Comparison of ENCODE assay signal across 10 mouse cellular contexts in the genomic region with DNA sequence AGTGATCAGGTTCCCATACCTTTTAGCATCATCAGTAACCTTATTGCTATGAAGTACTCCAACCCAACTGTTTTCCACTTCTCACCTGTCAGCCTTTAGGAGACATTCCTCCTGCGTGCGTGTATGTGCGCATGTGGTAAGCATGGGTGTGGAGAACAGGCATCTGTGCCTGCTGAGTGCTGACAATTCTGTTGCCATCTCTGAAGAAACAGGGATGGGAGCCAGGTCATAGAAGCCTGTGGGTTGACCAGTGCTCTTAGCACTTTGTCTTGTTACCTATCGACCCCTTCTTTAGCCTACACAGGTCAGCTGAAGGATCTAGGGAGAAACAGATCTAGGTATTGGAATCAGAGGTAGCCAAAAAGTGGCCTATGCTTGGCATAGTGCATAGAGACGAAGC. TPM values are rescaled to one million over a fixed set of nuclear protein-coding genes. Genes with fewer than 3 reads are reported as not detected.
A peak's percentile ranks its signal among the peaks of the same experiment; 100 is the strongest.
DNase-seq lines count a peak whose midpoint lies in the region; ATAC-seq and TF ChIP-seq lines count a peak whose summit lies in the region.
"Had no signal": no experiment of that assay in that cellular context is flagged by ENCODE, and none has a peak within 500 bp of the region (broad histone marks: within the 10 kb centered on the region; RNA-seq: fewer than 3 reads in every experiment).

No protein-coding gene starts in this region.

- 84% methylated on average over 5 of the region's 5 CpGs for WGBS in kidney, embryonic 14.5 days
- WGBS in limb, embryonic 10.5 days: 89% methylated on average over 5 of the region's 5 CpGs
- 97% methylated on average over 5 of the region's 5 CpGs for WGBS in thymus, adult 2 months

- TF ChIP-seq CTCF in thymus, adult 2 months (IDR thresholded peaks at IDR 0.05; ENCODE audit: borderline replicate concordance, control insufficient read depth, extremely low read depth, insufficient read depth, low read length, poor library complexity): no peak

- no peaks in the 10 kb centered on the region for H3K27me3 ChIP-seq in kidney, embryonic 14.5 days (ENCODE audit: control insufficient read depth, insufficient read depth, low read length)
- no peaks in the 10 kb centered on the region for H3K27me3 ChIP-seq in limb, embryonic 10.5 days (ENCODE audit: low read depth, poor library complexity, severe bottlenecking)
- H3K27me3 ChIP-seq in thymus, adult 2 months (ENCODE audit: control insufficient read depth, insufficient read depth, low read length): no peaks in the 10 kb centered on the region

- H3K9ac ChIP-seq in kidney, embryonic 14.5 days (ENCODE audit: low read depth, low read length): no peak overlapping the region

- peaks cover 28% of the 10 kb centered on the region for H3K4me1 ChIP-seq in kidney, embryonic 14.5 days (ENCODE audit: control insufficient read depth, insufficient read depth, low read length)
- H3K4me1 ChIP-seq in limb, embryonic 10.5 days: peaks cover 55% of the 10 kb centered on the region
- peaks cover 8% of the 10 kb centered on the region; the same call in 1 of the 2 replicates for H3K4me1 ChIP-seq in thymus, adult 2 months (replicated peaks; ENCODE audit: control insufficient read depth, insufficient read depth, low read length)

- DNase-seq in cerebellum, adult 11 months: peak; percentile 38
- no peak for DNase-seq in cerebellum, postnatal 4 days (ENCODE audit: low spot score in 2 of 2)
- DNase-seq in kidney, postnatal 10 days: no peak
- peak; percentile 69 for DNase-seq in cerebellum, adult 9-11 months
- no peak for DNase-seq in limb, embryonic 10.5 days (ENCODE audit: low spot score)
- DNase-seq in thymus, adult 2 months: no peak
- no peak for DNase-seq in left cerebral cortex, postnatal 14 days (ENCODE audit: low spot score in 2 of 2)
- DNase-seq: right cerebral cortex, postnatal 25 days; thymus, postnatal 36 days had no signal

- H3K36me3 ChIP-seq in kidney, embryonic 14.5 days (ENCODE audit: control insufficient read depth, insufficient read depth, low read length): no peaks in the 10 kb centered on the region
- H3K36me3 ChIP-seq in limb, embryonic 10.5 days: 0 out of 2 replicates have a peak, but pooled peaks cover 4% of the 10 kb centered on the region
- no peaks in the 10 kb centered on the region for H3K36me3 ChIP-seq in thymus, adult 2 months (ENCODE audit: control insufficient read depth, insufficient read depth, low read length)

- no peak for TF ChIP-seq POLR2A in thymus, adult 2 months (IDR thresholded peaks at IDR 0.05; ENCODE audit: control insufficient read depth, extremely low read depth, insufficient read depth, low read length, poor library complexity)

- H3K4me2 ChIP-seq in kidney, embryonic 14.5 days (replicated peaks; ENCODE audit: low read depth, low read length): no peak overlapping the region

- H3K27ac ChIP-seq in kidney, embryonic 14.5 days (ENCODE audit: low read depth, low read length): peak overlapping the region; percentile 66; the same call in 1 of the 2 replicates
- H3K27ac ChIP-seq in limb, embryonic 10.5 days: peak overlapping the region; percentile 65
- H3K27ac ChIP-seq in thymus, adult 2 months (ENCODE audit: control insufficient read depth, insufficient read depth, low read length): no peak overlapping the region

- ATAC-seq in kidney, embryonic 14.5 days (ENCODE audit: low FRiP score, low TSS enrichment): no peak

- intact Hi-C loops in left cerebral cortex, postnatal 14 days (cut with DNase I): no loop called here

- no peak overlapping the region for H3K4me3 ChIP-seq in kidney, embryonic 14.5 days (ENCODE audit: low read length)
- H3K4me3 ChIP-seq in limb, embryonic 10.5 days: no peak overlapping the region
- no peak overlapping the region for H3K4me3 ChIP-seq in thymus, adult 2 months (ENCODE audit: control insufficient read depth, insufficient read depth, low read length)

- no peaks in the 10 kb centered on the region for H3K9me3 ChIP-seq in kidney, embryonic 14.5 days (ENCODE audit: control insufficient read depth, low read length)
- no peaks in the 10 kb centered on the region for H3K9me3 ChIP-seq in limb, embryonic 10.5 days (replicated peaks)

RNA-seq across cellular contexts. Expression of a gene that starts 35.9 kb away (rescaled TPM):
- 16.9 and 26.6 TPM in 2 replicates for polyA plus RNA-seq in kidney, embryonic 14.5 days (2014; fragmentation: Nextera tagmentation; extraction: Ambion mirVana)
- 0.99 and 3.5 TPM in 2 replicates for polyA plus RNA-seq in limb, embryonic 10.5 days (2016; fragmentation: Nextera tagmentation; extraction: Ambion mirVana)
- 10.6 and 14.1 TPM in 2 replicates for polyA plus RNA-seq in thymus, adult 2 months (2012; rRNA removed)
- total RNA-seq in left cerebral cortex, postnatal 14 days (2021): 1 to 10 TPM; 5.0 to 5.2 TPM

RNA-seq across cellular contexts. Expression of a gene that starts 45.2 kb away (rescaled TPM):
- polyA plus RNA-seq in kidney, embryonic 14.5 days (2014; fragmentation: Nextera tagmentation; extraction: Ambion mirVana): 33.3 and 33.4 TPM in 2 replicates
- 38.0 and 39.9 TPM in 2 replicates for polyA plus RNA-seq in limb, embryonic 10.5 days (2016; fragmentation: Nextera tagmentation; extraction: Ambion mirVana)
- 37.6 and 48.9 TPM in 2 replicates for polyA plus RNA-seq in thymus, adult 2 months (2012; rRNA removed)
- total RNA-seq in left cerebral cortex, postnatal 14 days (2021): 10 to 100 TPM; 10.0 to 10.2 TPM

RNA-seq across cellular contexts. Expression of a gene that starts 57.6 kb away (rescaled TPM):
- polyA plus RNA-seq in kidney, embryonic 14.5 days (2014; fragmentation: Nextera tagmentation; extraction: Ambion mirVana): 25.7 and 29.2 TPM in 2 replicates
- 32.7 and 35.3 TPM in 2 replicates for polyA plus RNA-seq in limb, embryonic 10.5 days (2016; fragmentation: Nextera tagmentation; extraction: Ambion mirVana)
- 28.3 and 33.8 TPM in 2 replicates for polyA plus RNA-seq in thymus, adult 2 months (2012; rRNA removed)
- total RNA-seq in left cerebral cortex, postnatal 14 days (2021): 10 to 100 TPM; 22.0 to 23.7 TPM

Comparison
In these comparisons a context has a peak if more than half of its experiments do, and no peak if none do; other contexts are left out.
1. DNase-seq: peak in cerebellum, adult 11 months (single experiment) and cerebellum, adult 9-11 months (single experiment); none in cerebellum, postnatal 4 days (0 of 2), kidney, postnatal 10 days (single experiment), limb, embryonic 10.5 days (single experiment), thymus, adult 2 months (single experiment) and left cerebral cortex, postnatal 14 days (0 of 2).